Mouse (Mus musculus): ENCODE measurements around the gene Grpel1.

Gene Grpel1

GRCm38 (mm10) chr5:36461231-36461630 lies 3.6 kb upstream of the Grpel1 start:
- no peak for DNase-seq (ENCODE audit: low read depth, low spot score)

- DNase-seq (ENCODE audit: low read depth, low spot score) = peak; percentile 57
Measured at GRCm38 (mm10) chr5:36462810-36463209, 2.0 kb upstream of the Grpel1 start.

- DNase-seq (ENCODE audit: low read depth, low spot score) = no peak
Measured at GRCm38 (mm10) chr5:36463391-36463790, 1.4 kb upstream of the Grpel1 start.

GRCm38 (mm10) chr5:36465889-36466288 lies 1.1 kb downstream of the Grpel1 start:
- no peak for DNase-seq (ENCODE audit: low read depth, low spot score)

GRCm38 (mm10) chr5:36471206-36471605 lies 6.4 kb downstream of the Grpel1 start:
- DNase-seq (ENCODE audit: low read depth, low spot score) = no peak

- no peak for DNase-seq (ENCODE audit: low read depth, low spot score)
Measured at GRCm38 (mm10) chr5:36472876-36473655, 8.3 kb downstream of the Grpel1 start.

- peak; percentile 75 for DNase-seq (ENCODE audit: low read depth, low spot score)
Measured at GRCm38 (mm10) chr5:36474283-36474682, 9.5 kb downstream of the Grpel1 start.

GRCm38 (mm10) chr5:36477486-36477885 lies 12.7 kb downstream of the Grpel1 start:
- DNase-seq (ENCODE audit: low read depth, low spot score) = no peak

- no peak for DNase-seq (ENCODE audit: low read depth, low spot score)
Measured at GRCm38 (mm10) chr5:36478540-36479420, 14.0 kb downstream of the Grpel1 start.

- no peak for DNase-seq (ENCODE audit: low read depth, low spot score)
Measured at GRCm38 (mm10) chr5:36479735-36480134, 14.9 kb downstream of the Grpel1 start.

- no peak for DNase-seq (ENCODE audit: low read depth, low spot score)
Measured at GRCm38 (mm10) chr5:36480398-36480797, 15.6 kb downstream of the Grpel1 start.

- DNase-seq (ENCODE audit: low read depth, low spot score) = no peak
Measured at GRCm38 (mm10) chr5:36481114-36481513, 16.3 kb downstream of the Grpel1 start.

GRCm38 (mm10) chr5:36483203-36484101 lies 18.7 kb downstream of the Grpel1 start:
- DNase-seq (ENCODE audit: low read depth, low spot score) = no peak

- peak; percentile 98 for DNase-seq (ENCODE audit: low read depth, low spot score)
Measured at GRCm38 (mm10) chr5:36484171-36484990, 19.6 kb downstream of the Grpel1 start, which contains the start of the genes Tada2b and Ccdc96. Tada2b (minus strand) TSS chr5:36484285. Ccdc96 (plus strand) TSS chr5:36484588.

- no peak for DNase-seq (ENCODE audit: low read depth, low spot score)
Measured at GRCm38 (mm10) chr5:36485306-36485705, 20.5 kb downstream of the Grpel1 start.

GRCm38 (mm10) chr5:36489225-36489624 lies 24.4 kb downstream of the Grpel1 start:
- peak; percentile 37 for DNase-seq (ENCODE audit: low read depth, low spot score)

- no peak for DNase-seq (ENCODE audit: low read depth, low spot score)
Measured at GRCm38 (mm10) chr5:36493919-36494318, 29.1 kb downstream of the Grpel1 start.

GRCm38 (mm10) chr5:36494709-36495108 lies 29.9 kb downstream of the Grpel1 start:
- DNase-seq (ENCODE audit: low read depth, low spot score) = no peak

- no peak for DNase-seq (ENCODE audit: low read depth, low spot score)
Measured at GRCm38 (mm10) chr5:36505235-36505634, 40.4 kb downstream of the Grpel1 start.

GRCm38 (mm10) chr5:36505643-36506042 lies 40.8 kb downstream of the Grpel1 start:
- DNase-seq (ENCODE audit: low read depth, low spot score) = no peak

GRCm38 (mm10) chr5:36508351-36508750 lies 43.6 kb downstream of the Grpel1 start:
- no peak for DNase-seq (ENCODE audit: low read depth, low spot score)
